Mouse (Mus musculus) neural tube, embryonic 15.5 days (tissue): ENCODE data around the gene Rln1. TPM values are rescaled to one million over a fixed set of nuclear protein-coding genes. Genes with fewer than 3 reads are reported as not detected.
A peak's percentile ranks its signal among the peaks of the same experiment; 100 is the strongest.

Source experiments
- ATAC-seq: fragments of 200-750 bp; cut with Nextera tagmentation; 2 replicates; pipeline ENCODE4 v1.8.0; 2017; ENCODE audit warnings: mild to moderate bottlenecking, moderate TSS enrichment, moderate library complexity; ENCODE audit not compliant: low FRiP score
- H3K27ac ChIP-seq: fragments of 300-500 bp; sonication (generic); replicated peaks from 2 replicates; pipeline ENCODE4 v1.5.1; 2015; ENCODE audit warnings: mild to moderate bottlenecking, inconsistent platforms
- H3K27me3 ChIP-seq: fragments of 300-500 bp; sonication (generic); replicated peaks from 2 replicates; pipeline ENCODE4 v1.6.1; 2015; ENCODE audit warnings: inconsistent platforms
- H3K36me3 ChIP-seq: fragments of 300-500 bp; sonication (generic); 2 replicates; pipeline ENCODE4 v1.6.1; 2015; ENCODE audit warnings: inconsistent platforms
- H3K4me1 ChIP-seq: fragments of 300-500 bp; sonication (generic); 2 replicates; pipeline ENCODE4 v1.6.1; 2015; ENCODE audit warnings: inconsistent platforms
- H3K4me2 ChIP-seq: fragments of 300-500 bp; sonication (generic); 2 replicates; pipeline ENCODE4 v1.6.1; 2015; ENCODE audit warnings: inconsistent platforms, mild to moderate bottlenecking, moderate library complexity
- H3K4me3 ChIP-seq: fragments of 300-500 bp; sonication (generic); replicated peaks from 2 replicates; pipeline ENCODE4 v1.5.1; 2015; ENCODE audit warnings: mild to moderate bottlenecking, inconsistent platforms
- H3K9ac ChIP-seq: fragments of 300-500 bp; sonication (generic); replicated peaks from 2 replicates; pipeline ENCODE4 v1.6.1; 2015; ENCODE audit warnings: mild to moderate bottlenecking, inconsistent platforms
- H3K9me3 ChIP-seq: fragments of 300-500 bp; sonication (generic); replicated peaks from 2 replicates; pipeline ENCODE4 v1.6.1; 2016; ENCODE audit warnings: inconsistent platforms
- WGBS: fragments of 180-500 bp; shearing (Covaris S2); methylation state at CpG from one replicate; pipeline ENCODE4 v1.1.7; 2015; ENCODE audit warnings: mixed read lengths; 5-methylcytosine and 5-hydroxymethylcytosine counted together
- polyA plus RNA-seq: library from polyadenylated mRNA; unstranded; fragments of >200 nt; fragmentation: Nextera tagmentation; extraction: Ambion mirVana; gene quantifications from 2 replicates; pipeline ENCODE4 v1.2.1, GENCODE M21; 2015

Rln1 gene
- polyA plus RNA-seq, 1 experiment from 2014 or later: 4.5 TPM

DNA sequence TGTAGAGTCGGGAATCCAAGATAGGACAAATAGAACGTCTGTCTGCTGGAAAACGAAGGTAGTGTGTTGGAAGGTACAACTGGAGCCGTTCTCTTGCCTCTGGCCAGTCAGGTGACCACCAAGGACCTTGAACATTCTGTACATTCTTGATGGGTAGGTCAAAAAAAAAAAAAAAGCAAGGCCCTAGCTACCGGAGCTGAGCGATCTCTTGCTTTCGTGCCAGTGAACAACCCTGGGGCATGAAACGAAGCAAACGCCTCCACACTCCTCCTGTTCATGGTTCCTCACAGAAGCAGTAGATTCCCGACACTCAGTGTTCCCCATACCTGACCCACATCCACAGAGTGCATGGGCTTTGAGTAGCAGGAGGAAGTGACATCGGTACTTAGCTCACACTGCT is 21.8 kb upstream of the Rln1 start:
- no peak overlapping the region for H3K4me2 ChIP-seq
- no peak overlapping the region for H3K27ac ChIP-seq
- no peak overlapping the region for H3K4me3 ChIP-seq
- peaks cover 16% of the 10 kb centered on the region for H3K36me3 ChIP-seq
- H3K9ac ChIP-seq: no peak overlapping the region
- WGBS: 91% methylated on average over 11 of the region's 11 CpGs
- H3K27me3 ChIP-seq: no peaks in the 10 kb centered on the region
- no peak for ATAC-seq
- peaks cover 27% of the 10 kb centered on the region for H3K4me1 ChIP-seq
- no peaks in the 10 kb centered on the region for H3K9me3 ChIP-seq

DNA sequence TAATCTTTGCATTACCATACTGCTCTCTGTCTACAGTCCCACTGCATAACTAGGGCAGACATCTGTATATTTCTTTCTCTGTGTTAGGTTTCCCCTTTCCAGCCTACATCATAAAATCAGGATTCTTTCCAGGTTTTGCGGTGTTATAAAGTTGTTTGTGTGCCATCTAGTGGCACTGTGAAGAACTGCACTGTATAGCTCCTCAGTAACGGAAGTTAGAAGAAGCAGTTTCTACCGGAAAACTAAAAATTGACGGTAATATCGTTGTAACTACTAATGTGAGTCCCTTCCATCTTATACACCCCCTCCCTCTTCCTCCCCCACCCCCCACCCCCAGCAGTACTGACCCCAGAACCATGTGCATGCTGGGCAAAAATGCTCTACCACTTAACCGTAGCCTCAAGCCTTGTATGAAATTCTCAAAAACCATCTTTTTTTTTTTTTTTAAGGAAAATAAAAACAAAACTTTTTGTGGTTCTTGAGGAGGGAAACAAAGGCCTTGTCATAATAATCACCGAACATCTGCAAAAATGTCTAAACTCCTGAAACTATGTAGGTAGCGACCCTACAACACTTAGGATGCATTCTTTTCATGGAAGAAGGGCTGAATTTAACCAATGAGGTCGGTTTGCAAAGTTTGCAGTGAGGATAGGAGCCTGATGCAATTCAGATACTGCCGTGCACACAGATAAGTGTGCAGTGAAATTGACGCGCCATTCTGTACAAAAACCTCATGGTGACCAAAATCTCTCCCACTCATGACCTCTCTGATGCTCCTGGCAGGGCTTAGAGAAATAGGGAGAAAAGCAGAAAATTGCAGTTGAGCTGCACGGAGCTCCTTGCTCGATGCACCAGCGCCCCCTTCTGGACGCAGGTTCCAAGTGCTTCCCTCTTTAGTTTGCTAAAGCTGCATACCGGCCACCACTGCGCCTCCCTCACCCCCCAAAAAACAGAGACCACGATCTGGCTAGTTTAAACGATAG is 20.7 kb upstream of the Rln1 start:
- Histone ChIP-seq H3K4me3 (peak overlapping the region; percentile 29), H3K27me3 (no peaks in the 10 kb centered on the region), H3K4me2 (peak overlapping the region; percentile 56), H3K4me1 (peaks cover 17% of the 10 kb centered on the region), H3K9me3 (no peaks in the 10 kb centered on the region), H3K36me3 (peaks cover 20% of the 10 kb centered on the region), H3K27ac (peak overlapping the region; percentile 23; the same call in 1 of the 2 replicates), H3K9ac (no peak overlapping the region; the same call in 1 of the 2 replicates)
- WGBS: 7% methylated on average over 20 of the region's 20 CpGs
- ATAC-seq: peak; percentile 73

DNA sequence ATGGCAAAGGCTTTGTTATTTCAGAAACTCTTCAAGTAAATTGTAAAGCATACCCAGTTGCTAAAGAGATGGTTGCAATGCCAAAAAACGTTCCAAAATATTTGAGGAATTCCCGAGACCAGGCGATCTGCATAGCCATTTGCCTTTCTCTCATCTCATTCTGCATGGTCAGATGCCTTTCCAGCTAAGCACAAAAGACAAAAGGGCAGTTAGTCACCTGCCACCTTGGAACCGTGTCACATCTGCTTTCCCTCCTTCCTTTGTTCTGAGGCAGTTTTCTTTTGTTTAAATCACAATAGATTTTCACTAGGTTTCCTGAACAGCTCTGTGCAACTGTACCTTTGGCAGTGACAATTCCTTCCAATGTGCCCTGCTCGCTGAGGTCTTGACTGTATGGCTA is 16.5 kb upstream of the Rln1 start:
- Histone ChIP-seq H3K27me3 (no peaks in the 10 kb centered on the region), H3K9me3 (no peaks in the 10 kb centered on the region), H3K4me2 (no peak overlapping the region), H3K36me3 (peaks cover 9% of the 10 kb centered on the region; the same call in 1 of the 2 replicates), H3K27ac (no peak overlapping the region), H3K9ac (no peak overlapping the region), H3K4me1 (peaks cover 13% of the 10 kb centered on the region), H3K4me3 (no peak overlapping the region)
- 10% methylated on average over 5 of the region's 5 CpGs for WGBS
- no peak for ATAC-seq

DNA sequence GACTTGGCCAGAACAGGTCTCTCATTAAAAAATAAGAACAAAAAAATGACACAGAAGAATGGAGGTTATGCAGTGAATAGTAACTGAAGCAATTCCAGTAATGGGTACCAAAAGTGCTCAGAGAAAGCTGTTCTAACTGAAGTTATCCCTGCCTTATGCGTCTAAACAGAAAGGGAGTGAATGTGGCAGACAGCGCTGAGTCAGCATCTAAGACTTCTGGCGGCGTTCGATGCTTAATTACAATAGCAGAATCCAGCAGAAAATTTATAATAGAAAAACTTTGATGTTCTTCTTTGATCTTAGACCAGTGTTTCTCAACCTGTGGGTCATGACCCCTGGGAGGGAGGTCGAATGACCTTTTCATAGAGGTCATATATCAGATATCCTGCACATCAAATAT is 11.2 kb upstream of the Rln1 start:
- no peak overlapping the region for H3K4me2 ChIP-seq
- WGBS: 83% methylated on average over 6 of the region's 6 CpGs

DNA sequence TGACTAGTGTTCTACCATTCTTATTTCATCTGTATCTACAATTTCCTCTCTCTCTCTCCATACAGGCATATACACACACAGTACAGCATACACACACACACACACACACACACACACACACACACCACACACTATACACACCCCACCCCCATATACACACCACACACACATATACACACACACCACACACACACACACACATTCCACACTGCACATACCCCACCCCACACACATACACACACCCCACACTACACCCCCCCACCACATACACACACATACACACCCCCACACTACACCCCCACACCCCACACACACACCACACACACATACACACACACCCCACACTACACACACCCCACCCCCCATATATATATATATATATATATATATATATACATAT is 10.4 kb upstream of the Rln1 start:
- H3K9me3 ChIP-seq: no peaks in the 10 kb centered on the region
- no peaks in the 10 kb centered on the region for H3K4me1 ChIP-seq
- peaks cover 2% of the 10 kb centered on the region; the same call in 1 of the 2 replicates for H3K36me3 ChIP-seq
- H3K27me3 ChIP-seq: no peaks in the 10 kb centered on the region
- H3K27ac ChIP-seq: no peak overlapping the region
- H3K4me3 ChIP-seq: no peak overlapping the region
- H3K4me2 ChIP-seq: no peak overlapping the region
- H3K9ac ChIP-seq: no peak overlapping the region
- no peak for ATAC-seq

More for the DNA sequence above, 11.2 kb upstream of the Rln1 start:
- H3K9me3 ChIP-seq: no peaks in the 10 kb centered on the region
- ATAC-seq: no peak
- H3K9ac ChIP-seq: no peak overlapping the region
- H3K4me1 ChIP-seq: no peaks in the 10 kb centered on the region
- no peak overlapping the region for H3K4me3 ChIP-seq
- no peaks in the 10 kb centered on the region for H3K27me3 ChIP-seq
- H3K36me3 ChIP-seq: peaks cover 5% of the 10 kb centered on the region; the same call in 1 of the 2 replicates
- H3K27ac ChIP-seq: no peak overlapping the region

DNA sequence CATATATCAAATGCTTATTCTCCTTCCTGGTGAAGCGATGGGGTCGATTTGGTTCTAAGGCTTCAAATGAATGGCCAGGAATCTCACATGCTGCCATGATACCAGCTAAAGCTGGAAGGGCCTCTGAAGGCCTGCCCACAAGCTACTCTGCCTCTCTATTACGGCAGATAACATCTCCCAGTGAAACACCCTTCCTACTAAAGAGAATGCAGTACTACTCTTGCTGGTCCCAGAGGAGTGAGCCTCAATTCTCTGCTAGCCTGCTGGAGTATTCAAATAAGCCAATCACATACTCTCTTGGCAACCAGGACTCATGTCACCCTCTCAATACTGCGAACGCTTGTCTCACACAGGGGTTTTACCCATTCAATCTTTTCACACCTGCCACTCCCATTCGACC is 7.8 kb upstream of the Rln1 start:
- WGBS: 82% methylated on average over 6 of the region's 6 CpGs
- no peaks in the 10 kb centered on the region for H3K36me3 ChIP-seq
- ATAC-seq: no peak
- H3K27ac ChIP-seq: no peak overlapping the region
- H3K9ac ChIP-seq: no peak overlapping the region
- no peaks in the 10 kb centered on the region for H3K9me3 ChIP-seq
- H3K4me1 ChIP-seq: no peaks in the 10 kb centered on the region
- H3K4me2 ChIP-seq: no peak overlapping the region
- H3K27me3 ChIP-seq: no peaks in the 10 kb centered on the region
- no peak overlapping the region for H3K4me3 ChIP-seq

DNA sequence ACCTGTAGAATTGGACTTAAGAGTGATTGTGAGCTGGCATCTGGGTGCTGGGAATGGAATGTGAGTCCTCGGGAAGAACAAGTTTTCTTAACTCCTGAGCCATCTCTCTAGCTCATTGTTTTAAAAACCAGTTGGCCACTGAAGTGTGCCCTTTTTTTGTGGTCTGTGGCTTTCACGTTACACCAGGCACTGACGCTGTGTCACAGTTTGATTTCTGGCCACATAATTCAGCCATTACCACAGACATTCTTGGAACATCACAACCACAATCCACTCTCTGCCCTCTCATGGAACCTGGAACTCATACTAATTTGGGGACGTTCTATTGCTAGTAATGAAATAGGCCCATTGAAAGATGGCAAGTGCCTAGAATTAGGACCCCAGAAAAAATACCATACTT is 6.6 kb upstream of the Rln1 start:
- Histone ChIP-seq H3K36me3 (no peaks in the 10 kb centered on the region), H3K4me3 (no peak overlapping the region), H3K4me1 (no peaks in the 10 kb centered on the region), H3K9me3 (no peaks in the 10 kb centered on the region), H3K4me2 (no peak overlapping the region), H3K27me3 (no peaks in the 10 kb centered on the region), H3K9ac (no peak overlapping the region), H3K27ac (no peak overlapping the region)
- 76% methylated on average over 4 of the region's 4 CpGs for WGBS
- no peak for ATAC-seq

DNA sequence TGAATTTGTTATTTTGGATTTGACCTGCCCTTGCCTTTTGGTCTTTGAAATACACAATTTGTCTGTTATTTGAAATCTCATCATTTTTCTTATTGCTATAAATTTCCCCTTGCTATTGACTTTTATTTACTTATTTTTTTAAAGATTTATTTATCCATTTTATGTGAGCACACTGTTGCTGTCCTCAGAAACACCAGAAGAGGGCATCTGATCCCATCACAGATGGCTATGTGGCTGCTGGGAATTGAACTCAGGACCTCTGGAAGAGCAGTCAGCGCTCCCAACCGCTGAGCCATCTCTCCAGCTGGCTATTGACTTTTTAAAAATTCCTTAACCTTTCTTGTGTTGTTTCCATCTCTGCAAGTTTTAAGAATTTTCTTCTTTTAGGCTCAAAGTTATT is 2.2 kb upstream of the Rln1 start:
- H3K27ac ChIP-seq: no peak overlapping the region
- no peak overlapping the region for H3K4me3 ChIP-seq
- no peaks in the 10 kb centered on the region for H3K36me3 ChIP-seq
- no peak overlapping the region for H3K9ac ChIP-seq
- H3K4me1 ChIP-seq: peaks cover 10% of the 10 kb centered on the region; the same call in 1 of the 2 replicates
- H3K4me2 ChIP-seq: no peak overlapping the region
- H3K27me3 ChIP-seq: no peaks in the 10 kb centered on the region
- ATAC-seq: no peak
- 85% methylated on average over 2 of the region's 2 CpGs for whole genome bisulfite sequencing
- H3K9me3 ChIP-seq: no peaks in the 10 kb centered on the region

DNA sequence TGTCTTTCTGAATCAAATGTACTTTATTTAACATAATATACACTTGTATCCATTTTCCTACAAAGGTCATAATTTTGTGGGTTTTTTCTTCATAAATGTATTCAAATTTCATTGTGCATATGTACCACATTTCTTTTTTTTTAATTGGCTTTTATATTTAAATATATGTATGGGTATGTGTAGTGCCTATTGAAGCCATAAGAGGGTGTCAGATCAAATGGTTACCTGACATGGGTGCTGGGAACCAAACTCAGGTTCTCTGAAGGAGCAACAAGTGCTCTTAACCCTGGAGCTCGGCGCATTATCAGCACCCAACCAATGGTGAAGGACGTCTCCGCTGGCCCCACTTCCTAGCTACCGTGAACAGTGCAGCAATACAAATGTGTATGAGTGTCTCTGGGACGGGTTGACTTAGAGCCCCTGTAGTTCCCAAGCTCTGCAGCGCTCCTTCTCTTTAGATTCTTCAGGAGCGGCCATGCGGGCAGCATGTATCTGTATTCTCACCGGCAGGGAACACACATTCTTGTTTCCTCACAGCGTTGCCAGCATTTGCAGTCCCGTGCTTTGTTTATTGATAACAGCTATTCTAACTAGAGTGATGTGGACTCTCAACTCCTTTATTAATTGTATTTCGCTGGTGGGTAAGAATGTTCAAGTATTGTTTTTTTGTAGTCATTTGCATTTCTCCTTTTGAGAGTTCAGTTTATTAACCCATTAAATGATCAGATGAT is 7.5 kb downstream of the Rln1 start:
- Histone ChIP-seq H3K27me3 (no peaks in the 10 kb centered on the region), H3K9me3 (no peaks in the 10 kb centered on the region), H3K36me3 (no peaks in the 10 kb centered on the region), H3K4me3 (no peak overlapping the region), H3K4me1 (peaks cover 5% of the 10 kb centered on the region), H3K4me2 (no peak overlapping the region), H3K9ac (no peak overlapping the region), H3K27ac (no peak overlapping the region)
- WGBS: 83% methylated on average over 13 of the region's 13 CpGs
- ATAC-seq: no peak

DNA sequence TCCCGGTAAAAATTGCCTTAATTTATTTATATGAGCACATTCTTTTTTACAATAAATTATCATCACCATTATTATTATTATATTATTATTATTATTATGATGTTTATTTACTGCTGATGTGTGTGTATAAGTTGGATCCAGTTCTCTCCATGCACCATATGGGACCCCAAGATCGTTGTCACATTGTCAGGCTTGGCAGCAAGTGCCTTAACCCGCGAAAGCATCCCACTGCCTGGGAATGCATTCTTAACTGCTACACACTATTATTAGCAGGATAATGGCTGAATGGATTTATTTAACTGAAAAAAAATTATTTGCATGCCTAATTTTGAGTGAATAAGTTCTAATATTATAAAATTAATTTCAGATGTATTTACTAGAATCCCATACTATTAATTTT is 8.1 kb downstream of the Rln1 start:
- no peak overlapping the region for H3K4me2 ChIP-seq
- WGBS: 81% methylated on average over 4 of the region's 4 CpGs
- no peak for ATAC-seq

DNA sequence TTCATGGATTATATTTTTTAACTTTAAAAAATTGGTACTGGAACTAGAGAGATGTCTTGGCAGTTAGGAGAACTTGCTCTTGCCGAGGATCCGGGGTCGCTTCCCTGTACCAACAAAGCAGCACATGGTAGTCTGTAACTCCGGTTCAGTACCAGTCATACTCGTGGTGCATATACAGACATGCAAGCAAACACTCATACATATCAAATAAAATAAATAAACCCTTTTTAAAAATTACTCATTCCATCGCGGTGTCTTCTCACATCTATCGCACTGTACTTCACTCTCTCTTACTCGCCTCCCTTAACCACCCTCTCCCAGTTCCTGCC is 8.7 kb downstream of the Rln1 start:
- peak overlapping the region; percentile 70 for H3K4me2 ChIP-seq
- no peak overlapping the region for H3K27ac ChIP-seq
- peaks cover 5% of the 10 kb centered on the region for H3K4me1 ChIP-seq
- ATAC-seq: no peak
- H3K4me3 ChIP-seq: no peak overlapping the region
- no peak overlapping the region for H3K9ac ChIP-seq
- H3K9me3 ChIP-seq: no peaks in the 10 kb centered on the region
- H3K27me3 ChIP-seq: no peaks in the 10 kb centered on the region
- no peaks in the 10 kb centered on the region for H3K36me3 ChIP-seq
- WGBS: 71% methylated on average over 9 of the region's 9 CpGs

More for the DNA sequence above, 8.1 kb downstream of the Rln1 start:
- Histone ChIP-seq H3K27me3 (no peaks in the 10 kb centered on the region), H3K4me1 (peaks cover 5% of the 10 kb centered on the region), H3K36me3 (no peaks in the 10 kb centered on the region), H3K9ac (no peak overlapping the region), H3K9me3 (no peaks in the 10 kb centered on the region), H3K4me3 (no peak overlapping the region), H3K27ac (no peak overlapping the region)
